Mouse (Mus musculus): ENCODE data around the gene Pcca.

DNA sequence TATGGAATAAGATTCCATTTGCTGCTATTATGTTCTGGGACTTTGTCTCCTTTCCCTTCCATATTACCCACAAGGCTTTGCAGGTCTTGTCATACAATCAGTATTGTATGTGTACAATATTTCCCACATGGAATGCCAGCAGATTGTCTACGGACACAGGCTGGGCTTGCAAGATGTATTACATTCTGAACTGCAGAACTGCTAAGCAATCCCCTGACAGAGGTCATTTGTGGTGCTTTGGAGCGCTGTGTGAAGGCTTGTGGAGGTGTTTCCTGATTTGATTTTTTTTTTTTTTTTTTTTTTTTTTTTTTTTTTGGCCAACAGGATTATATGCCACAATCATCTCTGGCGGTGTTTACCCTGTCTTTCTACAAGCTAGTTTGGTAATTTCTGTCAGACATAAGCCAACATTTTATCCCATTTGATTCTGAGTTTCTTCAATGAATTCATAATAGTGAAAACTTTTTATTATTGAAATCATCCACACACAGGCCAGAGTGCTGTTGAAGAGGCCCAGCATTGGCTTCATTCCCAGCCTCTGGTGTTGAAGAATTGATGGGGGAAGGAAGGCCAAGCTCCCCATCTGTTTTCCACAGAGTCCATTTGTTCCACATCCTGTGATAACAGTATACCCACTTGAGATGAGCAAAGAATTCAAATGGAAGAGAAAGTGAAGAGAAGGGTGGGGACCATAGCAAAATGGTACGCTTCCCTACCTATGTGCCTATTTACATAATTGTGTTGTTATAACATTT is 333.6 kb downstream of the Pcca start:
- TF ChIP-seq EP300 (IDR thresholded peaks at IDR 0.05; ENCODE audit: insufficient read depth, low read depth, low read length) (no peak), CTCF (IDR thresholded peaks at IDR 0.05; ENCODE audit: low read depth, low read length) (no peak), POLR2A (IDR thresholded peaks at IDR 0.05; ENCODE audit: insufficient read depth, low read length) (no peak)

All from ES-Bruce4 (cell line).